Mouse (Mus musculus) C2C12 (cell line): ENCODE data around the gene Ttc19. TPM values are rescaled to one million over a fixed set of nuclear protein-coding genes. Genes with fewer than 3 reads are reported as not detected.

Experiments used
- H3K27me3 ChIP-seq: one replicate; pipeline ENCODE4 v1.6.1; 2011; ENCODE audit not compliant: control insufficient read depth, insufficient read depth, insufficient read length
- H3K36me3 ChIP-seq: one replicate; pipeline ENCODE4 v1.6.1; 2011; ENCODE audit not compliant: control insufficient read depth, insufficient read depth
- H3K4me3 ChIP-seq: one replicate; pipeline ENCODE4 v1.5.1; 2011; ENCODE audit warnings: mild to moderate bottlenecking, control low read depth; ENCODE audit not compliant: poor library complexity, insufficient read depth, severe bottlenecking
- H3K79me2 ChIP-seq: one replicate; pipeline ENCODE4 v1.6.1; 2011; ENCODE audit not compliant: control insufficient read depth, insufficient read depth
- H3K79me3 ChIP-seq: one replicate; pipeline ENCODE4 v1.6.1; 2011; ENCODE audit warnings: low read depth, control low read depth
- H3ac ChIP-seq: one replicate; pipeline ENCODE3; 2011; ENCODE audit warnings: low read depth; ENCODE audit not compliant: control insufficient read depth, insufficient read length
- CEBPB ChIP-seq: IDR thresholded peaks from one replicate; pipeline ENCODE4 v1.6.1; 2011; ENCODE audit warnings: low read depth, mild to moderate bottlenecking, control low read depth, moderate library complexity
- CTCF ChIP-seq: IDR thresholded peaks from one replicate; pipeline ENCODE4 v1.5.1; 2011; ENCODE audit not compliant: control insufficient read depth, insufficient read depth, insufficient read length
- FOSL1 ChIP-seq: IDR thresholded peaks from one replicate; pipeline ENCODE4 v1.8.0; 2011; ENCODE audit warnings: mild to moderate bottlenecking, low read length; ENCODE audit not compliant: poor library complexity, insufficient read depth, severe bottlenecking
- MAX ChIP-seq: IDR thresholded peaks from one replicate; pipeline ENCODE4 v1.6.1; 2011; ENCODE audit warnings: mild to moderate bottlenecking, control low read depth
- MYOD1 ChIP-seq: IDR thresholded peaks from one replicate; pipeline ENCODE4 v1.6.1; 2011; ENCODE audit warnings: low read depth; ENCODE audit not compliant: control insufficient read depth, insufficient read length
- MYOG ChIP-seq: IDR thresholded peaks from one replicate; pipeline ENCODE4 v1.6.1; 2011; ENCODE audit not compliant: control insufficient read depth, insufficient read length; ENCODE audit errors: extremely low read depth
- USF1 ChIP-seq: IDR thresholded peaks from one replicate; pipeline ENCODE4 v1.6.1; 2011; ENCODE audit warnings: low read depth, mild to moderate bottlenecking, control low read depth, moderate library complexity
- long read RNA-seq, 2 experiments: library from polyadenylated mRNA; unstranded; transcript quantifications; one replicate each; pipeline ENCODE4 v2.0.0; 2019 to 2020
- polyA plus RNA-seq: library from polyadenylated mRNA; unstranded; fragments of >200 nt; fragmentation: generic; extraction: Trizol; gene quantifications from one replicate; pipeline ENCODE4 v1.2.1, GENCODE M21; 2012; ENCODE audit warnings: missing spikeins

The Ttc19 gene
- polyA plus RNA-seq: 8.6 TPM
- long read RNA-seq, experiment 1, partial matches to known transcripts: 2 of 6 reads
- long read RNA-seq, experiment 1, other reads (novel, unspliced or antisense): 3 of 6 reads
- long read RNA-seq, experiment 2, partial matches to known transcripts: 3 of 9 reads
- long read RNA-seq, experiment 2, other reads (novel, unspliced or antisense): 6 of 9 reads

GRCm38 (mm10) chr11:62280675-62281600 is at the start of gene Ttc19, which contains the start of gene Zswim7:
Gene Ttc19 (plus strand): TSS chr11:62281473.
Gene Zswim7 (minus strand): TSS chr11:62281375.
- peak within 1 kb of the TSS; percentile 68 for H3K4me3 ChIP-seq
- TF ChIP-seq CTCF (no peak), USF1 (no peak), MAX (no peak), MYOG (no peak), CEBPB (no peak), MYOD1 (no peak), FOSL1 (no peak)
- H3K36me3 ChIP-seq: peaks cover 31% of the 10 kb centered on the region
- H3K27me3 ChIP-seq: no peaks in the 10 kb centered on the region
- peak within 1 kb of the TSS; percentile 88 for H3ac ChIP-seq
- peaks cover 7% of the 10 kb centered on the region for H3K79me3 ChIP-seq
- peaks cover 21% of the 10 kb centered on the region for H3K79me2 ChIP-seq

GRCm38 (mm10) chr11:62240631-62241261 is 40.5 kb upstream of the Ttc19 start:
- no peaks in the 10 kb centered on the region for H3K36me3 ChIP-seq
- H3K79me3 ChIP-seq: no peaks in the 10 kb centered on the region
- H3K79me2 ChIP-seq: no peaks in the 10 kb centered on the region
- no peak overlapping the region for H3ac ChIP-seq
- no peak overlapping the region for H3K4me3 ChIP-seq
- H3K27me3 ChIP-seq: no peaks in the 10 kb centered on the region
- TF ChIP-seq FOSL1 (no peak), MYOG (no peak), CTCF (no peak), MAX (no peak), USF1 (no peak), CEBPB (no peak), MYOD1 (no peak)

DNA sequence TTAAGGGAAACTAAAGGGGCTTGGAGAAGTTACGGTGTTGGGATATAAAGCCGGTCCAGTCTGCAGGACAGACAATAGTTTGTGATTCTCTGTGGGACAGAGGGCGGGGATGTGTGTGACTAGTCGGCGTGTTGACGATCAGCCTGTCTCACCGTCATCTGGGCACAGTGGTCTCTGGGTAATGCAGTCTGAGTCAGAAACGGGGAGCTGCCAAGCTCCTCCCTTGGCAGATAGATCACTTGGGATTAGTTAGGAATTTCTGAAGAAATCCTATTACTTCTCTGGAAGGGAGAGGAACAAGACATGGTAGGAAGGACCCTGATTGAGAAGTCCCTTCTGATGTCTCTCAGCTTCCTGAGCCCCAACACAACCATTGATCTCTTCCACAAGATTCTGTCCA is 37.4 kb upstream of the Ttc19 start:
- no peak overlapping the region for H3ac ChIP-seq
- no peak for TF ChIP-seq CEBPB
- no peak for TF ChIP-seq CTCF
- TF ChIP-seq MAX: no peak
- TF ChIP-seq FOSL1: no peak
- no peak for TF ChIP-seq USF1
- TF ChIP-seq MYOG: no peak
- H3K79me3 ChIP-seq: no peaks in the 10 kb centered on the region
- H3K4me3 ChIP-seq: no peak overlapping the region
- no peaks in the 10 kb centered on the region for H3K36me3 ChIP-seq
- no peaks in the 10 kb centered on the region for H3K27me3 ChIP-seq
- no peaks in the 10 kb centered on the region for H3K79me2 ChIP-seq

DNA sequence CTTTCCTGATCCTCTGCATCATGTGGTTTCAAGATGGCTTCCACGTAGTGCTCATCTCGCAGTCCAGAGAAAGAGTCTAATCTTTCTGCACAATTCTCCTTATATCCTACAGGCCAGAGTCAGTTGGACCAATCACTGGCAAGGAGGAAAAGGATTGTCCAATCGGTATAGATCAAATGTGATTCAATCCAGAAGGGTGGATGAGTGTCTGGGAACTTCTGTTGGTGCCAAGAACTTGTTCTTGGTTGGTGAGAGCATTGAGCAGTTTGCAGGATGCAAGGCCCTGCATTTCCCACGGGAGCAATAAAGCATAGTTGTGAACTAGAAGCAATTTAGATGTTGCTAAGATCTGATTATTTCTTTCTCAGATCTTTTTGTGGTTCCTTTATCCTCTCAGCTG is 36.8 kb upstream of the Ttc19 start:
- no peaks in the 10 kb centered on the region for H3K79me2 ChIP-seq
- H3K4me3 ChIP-seq: no peak overlapping the region
- no peak overlapping the region for H3ac ChIP-seq
- H3K27me3 ChIP-seq: no peaks in the 10 kb centered on the region
- H3K79me3 ChIP-seq: no peaks in the 10 kb centered on the region
- no peaks in the 10 kb centered on the region for H3K36me3 ChIP-seq
- TF ChIP-seq CEBPB (no peak), FOSL1 (no peak), MAX (no peak), CTCF (no peak), USF1 (no peak)

DNA sequence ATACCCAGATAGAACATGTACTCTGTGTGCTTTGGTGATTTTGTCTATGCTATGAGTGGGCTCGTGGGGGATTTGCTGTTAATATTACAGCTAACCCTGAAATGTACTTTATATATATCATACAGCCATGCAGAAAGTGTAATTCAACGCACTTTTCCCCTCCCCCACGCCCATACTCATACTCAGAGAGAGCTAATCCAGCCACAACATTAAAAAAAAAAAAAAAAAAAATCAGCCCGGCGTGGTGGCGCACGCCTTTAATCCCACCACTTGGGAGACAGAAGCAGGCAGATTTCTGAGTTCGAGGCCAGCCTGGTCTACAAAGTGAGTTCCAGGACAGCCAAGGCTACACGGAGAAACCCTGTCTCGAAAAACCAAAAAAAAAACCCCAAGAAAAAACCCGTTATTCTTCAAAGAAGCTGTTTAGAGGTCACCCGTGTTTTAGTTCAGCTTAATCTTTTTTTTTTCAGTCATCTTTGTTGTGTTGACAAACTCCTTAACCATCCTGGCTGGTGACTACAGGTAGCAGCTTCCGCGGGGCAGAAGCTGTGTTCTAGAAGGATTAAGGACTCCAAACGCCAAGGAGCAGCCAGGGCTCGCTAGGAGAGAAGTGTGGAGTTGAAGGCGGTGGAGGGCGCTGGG is 33.4 kb upstream of the Ttc19 start:
- Histone ChIP-seq H3K27me3 (no peaks in the 10 kb centered on the region), H3K4me3 (no peak overlapping the region), H3K79me3 (no peaks in the 10 kb centered on the region), H3K36me3 (no peaks in the 10 kb centered on the region), H3K79me2 (no peaks in the 10 kb centered on the region), H3ac (no peak overlapping the region)
- TF ChIP-seq USF1 (no peak), CEBPB (no peak), CTCF (no peak)
